Mouse (Mus musculus): Measurements from ENCODE around the gene Gm10668.
"Not testable (repeated sequence)": the region's sequence is repeated elsewhere in the genome, so short reads cannot be mapped to it uniquely, and the experiment has no call there.

Gene Gm10668

GRCm38 (mm10) chr7:20730524-20730923 lies at the start of gene Gm10668:
Gm10668 (minus strand) TSS chr7:20730624.
- not testable (repeated sequence) for DNase-seq

GRCm38 (mm10) chr7:20770885-20771284 lies 40.5 kb upstream of the Gm10668 start, which contains the start of gene Vmn1r112:
Vmn1r112 (plus strand) TSS chr7:20771185.
- DNase-seq: not testable (repeated sequence)

- DNase-seq: not testable (repeated sequence)
These were observed 27.3 kb downstream of the Gm10668 start, which contains the start of gene Vmn1r111 for GRCm38 (mm10) chr7:20703116-20703515. Vmn1r111 (minus strand) TSS chr7:20703216.

All from thymus, postnatal 4 days (tissue).